Mouse (Mus musculus) E14TG2a.4 (cell line): Measurements from ENCODE around the gene Gm13199.

Source experiments
- H3K27me3 ChIP-seq: 2 replicates; pipeline ENCODE4 v1.6.1; 2014; ENCODE audit warnings: low read length, control low read depth; ENCODE audit not compliant: insufficient read depth
- H3K36me3 ChIP-seq: 2 replicates; pipeline ENCODE4 v1.6.1; 2014; ENCODE audit warnings: low read length, control low read depth; ENCODE audit not compliant: insufficient read depth
- H3K4me1 ChIP-seq: replicated peaks from 2 replicates; pipeline ENCODE4 v1.6.1; 2014; ENCODE audit warnings: low read depth, low read length, control low read depth
- H3K4me3 ChIP-seq: replicated peaks from 2 replicates; pipeline ENCODE4 v1.5.1; 2014; ENCODE audit warnings: mild to moderate bottlenecking, low read length
- H3K9me3 ChIP-seq: 2 replicates; pipeline ENCODE4 v1.6.1; 2014; ENCODE audit warnings: low read length, control low read depth
- CTCF ChIP-seq: conservative IDR thresholded peaks from 2 replicates; pipeline ENCODE4 v1.5.1; 2014; ENCODE audit warnings: low read length
- NANOG ChIP-seq: IDR thresholded peaks from 2 replicates; pipeline ENCODE4 v1.6.1; 2014; ENCODE audit warnings: borderline replicate concordance, low read length, mixed read lengths
- POU5F1 ChIP-seq: IDR thresholded peaks from 2 replicates; pipeline ENCODE4 v1.6.1; 2014; ENCODE audit warnings: low read length, borderline replicate concordance

Gm13199 gene

GRCm38 (mm10) chr2:5877446-5877845 is 14.7 kb upstream of the Gm13199 start:
- TF ChIP-seq CTCF, result no peak
- no peak for TF ChIP-seq POU5F1
- no peak for TF ChIP-seq NANOG
- Histone ChIP-seq H3K36me3 (peaks cover 90% of the 10 kb centered on the region), H3K9me3 (no peaks in the 10 kb centered on the region), H3K4me3 (no peak overlapping the region), H3K4me1 (peaks cover 17% of the 10 kb centered on the region), H3K27me3 (no peaks in the 10 kb centered on the region)

- no peak overlapping the region for H3K4me3 ChIP-seq
- H3K4me1 ChIP-seq, result peaks cover 8% of the 10 kb centered on the region
- peaks cover 85% of the 10 kb centered on the region for H3K36me3 ChIP-seq
- no peaks in the 10 kb centered on the region for H3K27me3 ChIP-seq
- TF ChIP-seq NANOG (no peak), CTCF (no peak)
- H3K9me3 ChIP-seq, result no peaks in the 10 kb centered on the region
These were observed 7.0 kb upstream of the Gm13199 start for GRCm38 (mm10) chr2:5869746-5870145.

GRCm38 (mm10) chr2:5867681-5868080 is 4.9 kb upstream of the Gm13199 start:
- Histone ChIP-seq H3K36me3 (peaks cover 85% of the 10 kb centered on the region), H3K4me1 (peaks cover 2% of the 10 kb centered on the region; the same call in 1 of the 2 replicates), H3K9me3 (no peaks in the 10 kb centered on the region), H3K4me3 (no peak overlapping the region), H3K27me3 (no peaks in the 10 kb centered on the region)
- TF ChIP-seq POU5F1, result no peak
- no peak for TF ChIP-seq CTCF
- no peak for TF ChIP-seq NANOG

- Histone ChIP-seq H3K36me3 (peaks cover 80% of the 10 kb centered on the region), H3K4me3 (no peak overlapping the region), H3K4me1 (peaks cover 47% of the 10 kb centered on the region), H3K27me3 (no peaks in the 10 kb centered on the region), H3K9me3 (no peaks in the 10 kb centered on the region)
- TF ChIP-seq NANOG, result no peak
- no peak for TF ChIP-seq CTCF
- TF ChIP-seq POU5F1, result no peak
These were observed 10.9 kb downstream of the Gm13199 start for GRCm38 (mm10) chr2:5851866-5852265.

- Histone ChIP-seq H3K4me3 (no peak overlapping the region), H3K9me3 (no peaks in the 10 kb centered on the region), H3K27me3 (no peaks in the 10 kb centered on the region), H3K4me1 (peaks cover 55% of the 10 kb centered on the region), H3K36me3 (peaks cover 79% of the 10 kb centered on the region)
- TF ChIP-seq CTCF, result no peak
- TF ChIP-seq NANOG, result no peak
- TF ChIP-seq POU5F1, result no peak
These were observed 11.6 kb downstream of the Gm13199 start for GRCm38 (mm10) chr2:5851116-5851515.

- Histone ChIP-seq H3K36me3 (peaks cover 50% of the 10 kb centered on the region), H3K9me3 (no peaks in the 10 kb centered on the region), H3K27me3 (no peaks in the 10 kb centered on the region), H3K4me1 (peaks cover 34% of the 10 kb centered on the region), H3K4me3 (peak overlapping the region; percentile 94)
- TF ChIP-seq NANOG (no peak), CTCF (no peak)
These were observed 16.9 kb downstream of the Gm13199 start for GRCm38 (mm10) chr2:5845826-5846225.

GRCm38 (mm10) chr2:5844873-5845631 is 17.7 kb downstream of the Gm13199 start, which contains the start of the genes Nudt5 and Cdc123:
TSS of gene Nudt5 (plus strand) at chr2:5845019.
TSS of gene Cdc123 (minus strand) at chr2:5845164.
- Histone ChIP-seq H3K4me3 (peak within 1 kb of the TSS; percentile 94), H3K27me3 (no peaks in the 10 kb centered on the region), H3K9me3 (no peaks in the 10 kb centered on the region), H3K4me1 (peaks cover 32% of the 10 kb centered on the region), H3K36me3 (peaks cover 50% of the 10 kb centered on the region)
- peak; percentile 34; the same call in 1 of the 2 replicates for TF ChIP-seq CTCF
- no peak for TF ChIP-seq POU5F1
- peak; percentile 9; the same call in 1 of the 2 replicates for TF ChIP-seq NANOG

GRCm38 (mm10) chr2:5844181-5844872 is 18.4 kb downstream of the Gm13199 start:
- peaks cover 3% of the 10 kb centered on the region; the same call in 1 of the 2 replicates for H3K9me3 ChIP-seq
- peaks cover 26% of the 10 kb centered on the region for H3K4me1 ChIP-seq
- TF ChIP-seq NANOG (no peak), CTCF (no peak), POU5F1 (no peak)
- peak overlapping the region; percentile 94 for H3K4me3 ChIP-seq
- H3K36me3 ChIP-seq, result peaks cover 50% of the 10 kb centered on the region
- H3K27me3 ChIP-seq, result no peaks in the 10 kb centered on the region
